ENCODE assay signal across 14 mouse cellular contexts in the genomic region with DNA sequence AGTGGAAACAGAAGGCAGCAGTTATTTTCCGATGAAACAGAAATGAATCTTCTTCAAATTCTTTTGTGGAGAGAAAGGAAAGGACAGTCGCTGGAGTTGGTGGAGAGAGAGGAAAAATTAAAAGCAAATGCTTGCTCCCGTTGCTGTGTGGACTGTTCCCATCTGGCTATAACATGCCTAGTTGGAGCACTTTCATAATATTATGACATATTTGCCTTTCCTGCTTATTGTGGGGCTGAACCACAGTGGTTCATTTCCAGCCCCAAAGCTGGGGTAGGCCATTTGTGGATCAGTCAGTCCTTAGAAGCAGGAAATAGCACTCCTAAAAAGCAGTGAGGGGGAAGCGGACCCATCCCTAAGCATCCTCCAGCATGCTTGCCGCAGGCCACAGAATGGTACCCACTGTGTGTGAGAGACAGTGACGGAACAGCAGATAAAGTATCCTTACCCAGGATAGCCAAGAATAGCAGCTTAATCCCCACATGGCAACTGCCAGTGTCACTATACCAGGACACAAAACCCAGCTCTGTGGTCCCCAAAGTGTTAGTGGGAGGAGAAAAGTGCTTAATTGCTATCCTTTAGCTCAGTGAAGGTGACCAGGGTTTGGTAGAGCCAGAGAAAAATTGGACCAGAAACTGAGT.
A peak's percentile ranks its signal among the peaks of the same experiment; 100 is the strongest.
DNase-seq lines count a peak whose midpoint lies in the region; ATAC-seq and TF ChIP-seq lines count a peak whose summit lies in the region.
"Had no signal": no experiment of that assay in that cellular context is flagged by ENCODE, and none has a peak within 500 bp of the region (broad histone marks: within the 10 kb centered on the region; RNA-seq: fewer than 3 reads in every experiment).

No protein-coding gene starts in this region.

- no peak overlapping the region for H3K9ac ChIP-seq in heart, embryonic 12.5 days
- H3K9ac ChIP-seq in heart, adult 2 months (ENCODE audit: low read depth, low read length) = no peak overlapping the region
- 0 out of 2 replicates have a peak overlapping the region, but pooled peaks have one; percentile 4 for H3K9ac ChIP-seq in embryonic facial prominence, embryonic 14.5 days (ENCODE audit: low read depth, low read length)
- no peak overlapping the region; the same call in 1 of the 2 replicates for H3K9ac ChIP-seq in forebrain, postnatal 0 days
- 0 out of 2 replicates have a peak overlapping the region, but pooled peaks have one; percentile 28 for H3K9ac ChIP-seq in midbrain, embryonic 13.5 days (replicated peaks)
- H3K9ac ChIP-seq: limb, embryonic 15.5 days had no signal

- no peaks in the 10 kb centered on the region for H3K36me3 ChIP-seq in heart, embryonic 12.5 days
- no peaks in the 10 kb centered on the region for H3K36me3 ChIP-seq in heart, adult 2 months (ENCODE audit: control insufficient read depth, insufficient read depth, low read length)
- H3K36me3 ChIP-seq in embryonic facial prominence, embryonic 14.5 days (ENCODE audit: control insufficient read depth, insufficient read depth, low read length) = no peaks in the 10 kb centered on the region
- H3K36me3 ChIP-seq in forebrain, postnatal 0 days (ENCODE audit: insufficient read depth) = no peaks in the 10 kb centered on the region
- no peaks in the 10 kb centered on the region for H3K36me3 ChIP-seq in midbrain, embryonic 13.5 days
- H3K36me3 ChIP-seq: limb, embryonic 15.5 days had no signal

- H3K4me1 ChIP-seq in heart, embryonic 12.5 days (replicated peaks) = peaks cover 27% of the 10 kb centered on the region
- peaks cover 8% of the 10 kb centered on the region for H3K4me1 ChIP-seq in heart, adult 2 months (ENCODE audit: control insufficient read depth, insufficient read depth, low read length)
- peaks cover 13% of the 10 kb centered on the region for H3K4me1 ChIP-seq in embryonic facial prominence, embryonic 14.5 days (ENCODE audit: control insufficient read depth, insufficient read depth, low read length)
- peaks cover 17% of the 10 kb centered on the region for H3K4me1 ChIP-seq in forebrain, postnatal 0 days (ENCODE audit: insufficient read depth)
- H3K4me1 ChIP-seq in midbrain, embryonic 13.5 days (replicated peaks) = peaks cover 41% of the 10 kb centered on the region

- no peak for TF ChIP-seq POLR2A in heart, adult 2 months (IDR thresholded peaks at IDR 0.05; ENCODE audit: insufficient read depth, low read depth, low read length)

- peak overlapping the region; percentile 25; the same call in 1 of the 2 replicates for H3K27ac ChIP-seq in heart, embryonic 12.5 days (ENCODE audit: poor library complexity, severe bottlenecking)
- no peak overlapping the region for H3K27ac ChIP-seq in heart, adult 2 months
- H3K27ac ChIP-seq in embryonic facial prominence, embryonic 14.5 days (replicated peaks; ENCODE audit: low read depth, low read length) = peak overlapping the region; percentile 16; the same call in 1 of the 2 replicates
- peak overlapping the region; percentile 76 for H3K27ac ChIP-seq in forebrain, postnatal 0 days (ENCODE audit: low read depth, low read length)
- peak overlapping the region; percentile 90 for H3K27ac ChIP-seq in midbrain, embryonic 13.5 days
- H3K27ac ChIP-seq: limb, embryonic 15.5 days had no signal

- ATAC-seq in heart, embryonic 12.5 days (ENCODE audit: insufficient number of reproducible peaks, low FRiP score) = no peak
- ATAC-seq in embryonic facial prominence, embryonic 14.5 days (ENCODE audit: low read depth) = peak; percentile 23
- ATAC-seq in forebrain, postnatal 0 days = peak; percentile 26; the same call in 1 of the 2 replicates
- peak; percentile 72 for ATAC-seq in midbrain, embryonic 13.5 days
- ATAC-seq in granulocyte monocyte progenitor cell, adult 5-6 weeks (replicated peaks; ENCODE audit: poor library complexity, severe bottlenecking) = no peak

- TF ChIP-seq CTCF in heart, adult 2 months (IDR thresholded peaks at IDR 0.05) = no peak
- no peak for TF ChIP-seq CTCF in forebrain, postnatal 0 days (IDR thresholded peaks at IDR 0.05; ENCODE audit: low read depth)

- TF ChIP-seq EP300 in heart, adult 2 months (IDR thresholded peaks at IDR 0.05; ENCODE audit: insufficient read depth, low read depth, low read length) = no peak

- no peaks in the 10 kb centered on the region for H3K9me3 ChIP-seq in heart, embryonic 12.5 days (replicated peaks)
- no peaks in the 10 kb centered on the region for H3K9me3 ChIP-seq in embryonic facial prominence, embryonic 14.5 days (ENCODE audit: control insufficient read depth, low read length)
- H3K9me3 ChIP-seq in forebrain, postnatal 0 days (ENCODE audit: low read length) = no peaks in the 10 kb centered on the region
- no peaks in the 10 kb centered on the region for H3K9me3 ChIP-seq in midbrain, embryonic 13.5 days
- H3K9me3 ChIP-seq: limb, embryonic 15.5 days had no signal

- intact Hi-C loops in heart, adult 2 months (cut with DNase I) = no loop called here

- 59% methylated on average over 6 of the region's 6 CpGs for WGBS in heart, embryonic 12.5 days
- WGBS in heart, adult 2 months = 69% methylated on average over 6 of the region's 6 CpGs
- WGBS in embryonic facial prominence, embryonic 14.5 days = 48% methylated on average over 6 of the region's 6 CpGs
- 17% methylated on average over 6 of the region's 6 CpGs for WGBS in forebrain, postnatal 0 days
- WGBS in midbrain, embryonic 13.5 days = 43% methylated on average over 6 of the region's 6 CpGs

- no peaks in the 10 kb centered on the region for H3K79me2 ChIP-seq in heart, adult 2 months (replicated peaks; ENCODE audit: control insufficient read depth, insufficient read depth, low read length)

- no peak overlapping the region for H3K4me2 ChIP-seq in heart, embryonic 12.5 days
- peak overlapping the region; percentile 34; the same call in 1 of the 2 replicates for H3K4me2 ChIP-seq in embryonic facial prominence, embryonic 14.5 days (ENCODE audit: low read depth, low read length)
- peak overlapping the region; percentile 40; the same call in 1 of the 2 replicates for H3K4me2 ChIP-seq in forebrain, postnatal 0 days (ENCODE audit: low read depth)
- H3K4me2 ChIP-seq in midbrain, embryonic 13.5 days (replicated peaks) = peak overlapping the region; percentile 50
- H3K4me2 ChIP-seq: limb, embryonic 15.5 days had no signal

- no peak for DNase-seq in heart, adult 2 months
- DNase-seq in embryonic facial prominence, embryonic 14.5 days (ENCODE audit: low spot score) = peak; percentile 41
- DNase-seq in forebrain, postnatal 0 days = peak; percentile 58
- no peak for DNase-seq in spleen, adult 18-20 months
- no peak for DNase-seq in right cerebral cortex, postnatal 36 days (ENCODE audit: low spot score in 2 of 2)
- DNase-seq: B cell, adult 2 months; gastrocnemius, postnatal 10 days; heart, postnatal 4 days; lung, postnatal 10 days; thymus, adult 18-20 months had no signal

- H3K4me3 ChIP-seq in heart, embryonic 12.5 days = no peak overlapping the region
- no peak overlapping the region for H3K4me3 ChIP-seq in heart, adult 2 months
- H3K4me3 ChIP-seq in embryonic facial prominence, embryonic 14.5 days (ENCODE audit: low read depth, low read length) = no peak overlapping the region
- no peak overlapping the region for H3K4me3 ChIP-seq in forebrain, postnatal 0 days (ENCODE audit: low read depth, low read length)
- no peak overlapping the region for H3K4me3 ChIP-seq in midbrain, embryonic 13.5 days (replicated peaks)
- H3K4me3 ChIP-seq: limb, embryonic 15.5 days had no signal

- no peaks in the 10 kb centered on the region for H3K27me3 ChIP-seq in heart, embryonic 12.5 days (replicated peaks)
- no peaks in the 10 kb centered on the region for H3K27me3 ChIP-seq in heart, adult 2 months (ENCODE audit: control insufficient read depth, insufficient read depth, low read length)
- no peaks in the 10 kb centered on the region for H3K27me3 ChIP-seq in embryonic facial prominence, embryonic 14.5 days (replicated peaks; ENCODE audit: control insufficient read depth, insufficient read depth, low read length)
- H3K27me3 ChIP-seq in forebrain, postnatal 0 days (ENCODE audit: insufficient read depth, low read length) = no peaks in the 10 kb centered on the region
- 0 out of 2 replicates have a peak, but pooled peaks cover 3% of the 10 kb centered on the region for H3K27me3 ChIP-seq in midbrain, embryonic 13.5 days
- H3K27me3 ChIP-seq: limb, embryonic 15.5 days had no signal

Comparison
In these comparisons a context has a peak if more than half of its experiments do, and no peak if none do; other contexts are left out.
1. ATAC-seq: peak in embryonic facial prominence, embryonic 14.5 days (single experiment), forebrain, postnatal 0 days (single experiment) and midbrain, embryonic 13.5 days (single experiment); none in heart, embryonic 12.5 days (single experiment) and granulocyte monocyte progenitor cell, adult 5-6 weeks (single experiment).
2. H3K9ac ChIP-seq: peak in embryonic facial prominence, embryonic 14.5 days (single experiment) and midbrain, embryonic 13.5 days (single experiment); none in heart, embryonic 12.5 days (single experiment), heart, adult 2 months (single experiment) and forebrain, postnatal 0 days (single experiment).
3. DNase-seq: peak in embryonic facial prominence, embryonic 14.5 days (single experiment) and forebrain, postnatal 0 days (single experiment); none in heart, adult 2 months (0 of 2), spleen, adult 18-20 months (0 of 2) and right cerebral cortex, postnatal 36 days (0 of 2).